Mouse (Mus musculus) lung, postnatal 4 days (tissue): ENCODE data around the gene Hpca.
A peak's percentile ranks its signal among the peaks of the same experiment; 100 is the strongest.

Experiments used
- DNase-seq, 2 experiments: peaks; one replicate each; pipeline ENCODE4 v3.0.0; 2021

The Hpca gene

GRCm38 (mm10) chr4:129135637-129136036 is 13.8 kb upstream of the Hpca start:
- DNase-seq: no peak

- peak; percentile 70 to 80 for DNase-seq
These were observed 13.2 kb upstream of the Hpca start for GRCm38 (mm10) chr4:129134799-129135585.

- peak in 1 of 2 experiments; percentile 29 for DNase-seq
These were observed 9.0 kb upstream of the Hpca start for GRCm38 (mm10) chr4:129130755-129131303.

GRCm38 (mm10) chr4:129130149-129130548 is 8.3 kb upstream of the Hpca start:
- peak; percentile 43 to 55 for DNase-seq

- no peak for DNase-seq
These were observed 7.6 kb upstream of the Hpca start for GRCm38 (mm10) chr4:129129387-129129786.

GRCm38 (mm10) chr4:129128582-129129338 is 6.9 kb upstream of the Hpca start:
- DNase-seq: no peak

- peak; percentile 38 to 86 for DNase-seq
These were observed 4.1 kb upstream of the Hpca start for GRCm38 (mm10) chr4:129125736-129126451.

GRCm38 (mm10) chr4:129124652-129125146 is 2.9 kb upstream of the Hpca start:
- peak in 1 of 2 experiments; percentile 61 for DNase-seq

GRCm38 (mm10) chr4:129122719-129123118 is 883 bp upstream of the Hpca start:
- DNase-seq: peak in 1 of 2 experiments; percentile 16

- DNase-seq: no peak
These were observed 271 bp upstream of the Hpca start for GRCm38 (mm10) chr4:129122107-129122506.

GRCm38 (mm10) chr4:129120520-129121445 is 1.1 kb downstream of the Hpca start:
- peak; percentile 77 to 79 for DNase-seq

- DNase-seq: peak in 1 of 2 experiments; percentile 14
These were observed 2.1 kb downstream of the Hpca start for GRCm38 (mm10) chr4:129119708-129120107.

- DNase-seq: no peak
These were observed 3.9 kb downstream of the Hpca start for GRCm38 (mm10) chr4:129117720-129118510.

GRCm38 (mm10) chr4:129116703-129117102 is 5.1 kb downstream of the Hpca start:
- DNase-seq: no peak

GRCm38 (mm10) chr4:129113083-129113988 is 8.5 kb downstream of the Hpca start:
- peak; percentile 78 to 80 for DNase-seq

- DNase-seq: no peak
These were observed 9.6 kb downstream of the Hpca start for GRCm38 (mm10) chr4:129112231-129112630.

GRCm38 (mm10) chr4:129111350-129111749 is 10.5 kb downstream of the Hpca start:
- no peak for DNase-seq

GRCm38 (mm10) chr4:129110804-129111203 is 11.0 kb downstream of the Hpca start:
- DNase-seq: no peak

- DNase-seq: no peak
These were observed 13.2 kb downstream of the Hpca start for GRCm38 (mm10) chr4:129108624-129109023.
